Mouse (Mus musculus): ENCODE measurements around the gene Abca7.

DNA sequence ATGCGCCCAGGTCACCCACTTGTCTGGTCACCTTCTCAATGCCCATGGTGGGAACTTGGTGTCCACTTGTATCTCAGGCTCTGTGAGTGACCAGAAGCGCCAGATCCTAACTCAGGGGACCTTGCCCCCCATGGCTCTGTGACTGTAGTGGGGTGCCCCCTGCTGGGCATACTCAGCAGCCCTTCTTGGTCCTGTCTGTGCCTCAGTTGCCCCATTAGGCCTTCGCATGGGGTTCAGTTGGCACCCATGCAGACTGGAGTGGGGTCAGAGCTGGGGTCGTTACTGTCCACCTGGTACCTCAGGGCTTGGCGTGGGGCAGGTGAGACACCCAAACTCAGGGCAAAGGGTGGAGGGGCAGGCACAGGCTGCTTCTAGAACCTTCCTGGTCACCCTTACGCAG, 42.3 kb upstream of the Abca7 start:
- TF ChIP-seq CTCF (IDR thresholded peaks at IDR 0.05; ENCODE audit: borderline replicate concordance, insufficient read depth, low read length): peak; percentile 51; the same call in 1 of the 2 replicates
- no peak for TF ChIP-seq POLR2A (IDR thresholded peaks at IDR 0.05; ENCODE audit: low read depth, low read length)

Data from embryonic fibroblast, embryonic 13.5 days (primary cell).